ENCODE assay signal across 26 mouse cellular contexts in genomic region chr10:88741426-88741825, GRCm38 (mm10). TPM values are rescaled to one million over a fixed set of nuclear protein-coding genes. Genes with fewer than 3 reads are reported as not detected.
"Had no signal": no experiment of that assay in that cellular context is flagged by ENCODE, and none has a peak within 500 bp of the region (broad histone marks: within the 10 kb centered on the region; RNA-seq: fewer than 3 reads in every experiment).

No protein-coding gene starts in this region.

- DNase-seq: cerebellum, adult 9-10 months; embryo, embryonic 11 days; forebrain, postnatal 0 days; gastrocnemius, adult 2 months; gastrocnemius, postnatal 10 days; gastrocnemius, postnatal 14 days; gastrocnemius, postnatal 25 days; gastrocnemius, postnatal 36 days; heart, adult 18-20 months; heart, adult 2 months had no signal

- H3K9me3 ChIP-seq: embryonic facial prominence, embryonic 10.5 days; embryonic facial prominence, embryonic 12.5 days; embryonic facial prominence, embryonic 13.5 days; embryonic facial prominence, embryonic 15.5 days; forebrain, embryonic 10.5 days; forebrain, embryonic 12.5 days; forebrain, embryonic 13.5 days; forebrain, embryonic 15.5 days had no signal

- H3K27ac ChIP-seq: embryonic facial prominence, embryonic 10.5 days; embryonic facial prominence, embryonic 12.5 days; embryonic facial prominence, embryonic 13.5 days; embryonic facial prominence, embryonic 15.5 days; forebrain, embryonic 10.5 days; forebrain, embryonic 12.5 days; forebrain, embryonic 13.5 days; forebrain, embryonic 15.5 days; gastrocnemius, adult 2 months; heart, adult 2 months had no signal

- H3K9ac ChIP-seq: embryonic facial prominence, embryonic 12.5 days; embryonic facial prominence, embryonic 13.5 days; embryonic facial prominence, embryonic 15.5 days; forebrain, embryonic 12.5 days; forebrain, embryonic 13.5 days; forebrain, embryonic 15.5 days; forebrain, postnatal 0 days had no signal

- H3K27me3 ChIP-seq: embryonic facial prominence, embryonic 12.5 days; embryonic facial prominence, embryonic 13.5 days; embryonic facial prominence, embryonic 15.5 days; forebrain, embryonic 12.5 days; forebrain, embryonic 13.5 days; forebrain, embryonic 15.5 days had no signal

- ATAC-seq: forebrain, embryonic 13.5 days; forebrain, embryonic 14.5 days; forebrain, embryonic 15.5 days; forebrain, embryonic 16.5 days; forebrain, postnatal 0 days had no signal

- H3K4me2 ChIP-seq: embryonic facial prominence, embryonic 12.5 days; embryonic facial prominence, embryonic 13.5 days; embryonic facial prominence, embryonic 15.5 days; forebrain, embryonic 12.5 days; forebrain, embryonic 13.5 days; forebrain, embryonic 15.5 days had no signal

- H3K4me3 ChIP-seq: embryonic facial prominence, embryonic 10.5 days; embryonic facial prominence, embryonic 12.5 days; embryonic facial prominence, embryonic 13.5 days; embryonic facial prominence, embryonic 15.5 days; erythroblast, embryonic 14.5 days; forebrain, embryonic 10.5 days; forebrain, embryonic 12.5 days; forebrain, embryonic 13.5 days; forebrain, embryonic 15.5 days; gastrocnemius, adult 2 months; heart, adult 2 months had no signal

- H3K4me1 ChIP-seq: embryonic facial prominence, embryonic 10.5 days; embryonic facial prominence, embryonic 12.5 days; embryonic facial prominence, embryonic 13.5 days; embryonic facial prominence, embryonic 15.5 days; forebrain, embryonic 10.5 days; forebrain, embryonic 12.5 days; forebrain, embryonic 13.5 days; forebrain, embryonic 15.5 days had no signal

RNA-seq across cellular contexts. Expression of gene Spic, which starts 56.6 kb away (rescaled TPM):
- total RNA-seq: forebrain, postnatal 0 days; gastrocnemius, adult 2 months; gastrocnemius, adult 8-10 months; gastrocnemius, postnatal 14 days; gastrocnemius, postnatal 25 days; gastrocnemius, postnatal 36 days had no signal
- polyA plus RNA-seq: cortical plate, adult 2 months; embryonic facial prominence, embryonic 10.5 days; embryonic facial prominence, embryonic 11.5 days; embryonic facial prominence, embryonic 13.5 days; forebrain, embryonic 10.5 days; forebrain, embryonic 11.5 days; forebrain, embryonic 12.5 days; forebrain, embryonic 13.5 days; forebrain, embryonic 15.5 days; forebrain, embryonic 16.5 days; forebrain, postnatal 0 days; frontal cortex, adult 2 months had no signal
